Mouse (Mus musculus): ENCODE results near the gene Aip. TPM values are rescaled to one million over a fixed set of nuclear protein-coding genes. Genes with fewer than 3 reads are reported as not detected.

The Aip gene
- total RNA-seq, 1 experiment, result 26.9 TPM

DNA sequence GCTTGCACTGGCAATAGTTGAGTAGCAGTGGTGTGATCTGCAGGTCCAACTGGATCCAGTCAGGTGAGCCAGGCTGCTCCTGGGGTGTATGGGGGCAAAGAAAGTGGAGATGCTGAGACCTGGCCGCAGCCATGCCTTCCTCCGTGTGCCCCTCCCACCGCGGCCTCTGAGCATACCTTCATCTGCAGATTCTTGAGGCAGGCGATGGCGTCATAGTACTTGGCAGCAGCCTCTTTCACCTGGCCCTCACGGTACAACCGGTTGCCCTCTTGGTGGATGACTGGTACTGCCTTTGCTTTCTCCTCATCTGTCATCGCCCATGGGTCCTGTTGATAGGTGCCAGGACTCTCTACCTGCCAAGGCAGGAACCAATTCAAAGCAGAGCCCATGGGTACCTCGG lies 10.5 kb downstream of the Aip start:
- no peaks in the 10 kb centered on the region for H3K9me3 ChIP-seq (ENCODE audit: control insufficient read depth, insufficient read depth, low read depth, low read length)
- H3K27ac ChIP-seq (ENCODE audit: insufficient read depth, low read depth, low read length, poor library complexity, severe bottlenecking), result no peak overlapping the region
- no peak for TF ChIP-seq CHD2 (IDR thresholded peaks at IDR 0.05; ENCODE audit: low read depth, low read length)
- no peak for TF ChIP-seq ZNF384 (IDR thresholded peaks at IDR 0.05; ENCODE audit: low read depth, low read length)
- TF ChIP-seq HCFC1 (IDR thresholded peaks at IDR 0.05; ENCODE audit: borderline replicate concordance, insufficient read depth, low read length), result no peak
- TF ChIP-seq ZC3H11A (IDR thresholded peaks at IDR 0.05; ENCODE audit: borderline replicate concordance, low read depth, low read length), result no peak
- no peak for TF ChIP-seq MAFK (IDR thresholded peaks at IDR 0.05; ENCODE audit: insufficient read depth, low read depth, low read length)
- no peak overlapping the region for H3K9ac ChIP-seq (ENCODE audit: insufficient read depth, low read depth, low read length, poor library complexity, severe bottlenecking)
- in situ Hi-C loops (cut with MboI; ENCODE audit: low sequenced_read_pairs in 2 of 2, unreplicated experiment in 2 of 2), result no loop called here
- no peaks in the 10 kb centered on the region; a peak in 1 of 4 replicates for H3K4me1 ChIP-seq (ENCODE audit: control insufficient read depth in 2 of 2, insufficient read depth in 2 of 2, low read length in 2 of 2, poor library complexity in 1 of 2)
- H3K36me3 ChIP-seq (ENCODE audit: control insufficient read depth, insufficient read depth, low read length, poor library complexity, severe bottlenecking), result peaks cover 19% of the 10 kb centered on the region; the same call in 1 of the 2 replicates
- no peak for DNase-seq (ENCODE audit: low read depth, low spot score)
- no peak overlapping the region for H3K4me3 ChIP-seq (ENCODE audit: insufficient read depth in 1 of 2, low read depth in 1 of 2, low read length in 2 of 2, poor library complexity in 1 of 2, severe bottlenecking in 1 of 2)

DNA sequence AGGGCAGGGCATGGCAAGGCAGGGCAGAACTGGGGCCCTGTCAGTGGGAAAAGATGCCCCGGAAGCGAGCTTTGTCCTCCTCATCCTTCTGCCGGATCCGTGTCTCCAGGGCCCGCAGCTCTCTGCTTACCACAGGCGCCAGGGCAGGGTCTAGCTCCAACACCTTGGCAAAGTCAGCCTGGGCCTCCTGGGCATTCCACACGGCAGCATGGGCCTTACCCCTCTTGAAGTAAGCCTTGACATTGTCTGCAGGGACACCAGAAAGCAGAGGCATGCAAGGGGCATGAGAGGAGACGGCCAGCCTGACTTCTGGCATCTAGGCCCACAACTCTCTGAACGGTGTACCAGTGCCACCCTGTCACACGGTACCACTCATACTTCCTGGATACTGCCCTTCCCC lies 11.1 kb downstream of the Aip start:
- peaks cover 19% of the 10 kb centered on the region; the same call in 1 of the 2 replicates for H3K36me3 ChIP-seq (ENCODE audit: control insufficient read depth, insufficient read depth, low read length, poor library complexity, severe bottlenecking)
- no peaks in the 10 kb centered on the region for H3K9me3 ChIP-seq (ENCODE audit: control insufficient read depth, insufficient read depth, low read depth, low read length)
- no peak overlapping the region for H3K9ac ChIP-seq (ENCODE audit: insufficient read depth, low read depth, low read length, poor library complexity, severe bottlenecking)
- no peak for DNase-seq (ENCODE audit: low read depth, low spot score)
- no peaks in the 10 kb centered on the region; a peak in 1 of 4 replicates for H3K4me1 ChIP-seq (ENCODE audit: control insufficient read depth in 2 of 2, insufficient read depth in 2 of 2, low read length in 2 of 2, poor library complexity in 1 of 2)
- in situ Hi-C loops (cut with MboI; ENCODE audit: low sequenced_read_pairs in 2 of 2, unreplicated experiment in 2 of 2), result no loop called here
- TF ChIP-seq ZC3H11A (IDR thresholded peaks at IDR 0.05; ENCODE audit: borderline replicate concordance, low read depth, low read length), result no peak
- TF ChIP-seq MAFK (IDR thresholded peaks at IDR 0.05; ENCODE audit: insufficient read depth, low read depth, low read length), result no peak
- TF ChIP-seq ZNF384 (IDR thresholded peaks at IDR 0.05; ENCODE audit: low read depth, low read length), result no peak
- TF ChIP-seq CHD2 (IDR thresholded peaks at IDR 0.05; ENCODE audit: low read depth, low read length), result no peak
- TF ChIP-seq HCFC1 (IDR thresholded peaks at IDR 0.05; ENCODE audit: borderline replicate concordance, insufficient read depth, low read length), result no peak
- no peak overlapping the region for H3K4me3 ChIP-seq (ENCODE audit: insufficient read depth in 1 of 2, low read depth in 1 of 2, low read length in 2 of 2, poor library complexity in 1 of 2, severe bottlenecking in 1 of 2)
- H3K27ac ChIP-seq (ENCODE audit: insufficient read depth, low read depth, low read length, poor library complexity, severe bottlenecking), result no peak overlapping the region

DNA sequence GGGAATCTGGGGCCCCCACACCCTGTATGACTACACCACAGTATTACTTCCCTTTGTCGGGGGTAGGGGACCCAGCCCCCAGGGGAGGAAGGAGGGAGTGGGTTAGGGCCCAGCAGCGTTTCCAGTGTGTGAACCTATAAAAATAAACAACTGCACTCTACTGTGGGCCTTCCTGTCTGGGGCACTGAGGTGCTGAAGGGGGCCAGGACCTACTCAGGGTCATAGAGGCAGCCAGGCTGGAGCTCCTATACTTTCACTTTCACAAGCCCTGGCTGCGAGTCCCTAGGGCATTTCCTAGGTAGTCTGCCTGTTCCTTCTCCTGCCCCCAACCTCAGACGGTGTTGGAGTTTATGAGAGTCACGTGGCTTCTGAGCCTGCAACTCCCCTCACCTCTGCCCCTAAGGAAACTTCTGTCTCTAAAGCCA lies 11.8 kb downstream of the Aip start:
- no peak for TF ChIP-seq CHD2 (IDR thresholded peaks at IDR 0.05; ENCODE audit: low read depth, low read length)
- no peak for TF ChIP-seq ZNF384 (IDR thresholded peaks at IDR 0.05; ENCODE audit: low read depth, low read length)
- no peak for TF ChIP-seq ZC3H11A (IDR thresholded peaks at IDR 0.05; ENCODE audit: borderline replicate concordance, low read depth, low read length)
- TF ChIP-seq MAFK (IDR thresholded peaks at IDR 0.05; ENCODE audit: insufficient read depth, low read depth, low read length), result no peak
- no peak for TF ChIP-seq HCFC1 (IDR thresholded peaks at IDR 0.05; ENCODE audit: borderline replicate concordance, insufficient read depth, low read length)
- Histone ChIP-seq H3K36me3 (ENCODE audit: control insufficient read depth, insufficient read depth, low read length, poor library complexity, severe bottlenecking) (peaks cover 19% of the 10 kb centered on the region; the same call in 1 of the 2 replicates), H3K9ac (ENCODE audit: insufficient read depth, low read depth, low read length, poor library complexity, severe bottlenecking) (no peak overlapping the region), H3K4me3 (ENCODE audit: insufficient read depth in 1 of 2, low read depth in 1 of 2, low read length in 2 of 2, poor library complexity in 1 of 2, severe bottlenecking in 1 of 2) (no peak overlapping the region), H3K9me3 (ENCODE audit: control insufficient read depth, insufficient read depth, low read depth, low read length) (no peaks in the 10 kb centered on the region), H3K4me1 (ENCODE audit: control insufficient read depth in 2 of 2, insufficient read depth in 2 of 2, low read length in 2 of 2, poor library complexity in 1 of 2) (no peaks in the 10 kb centered on the region; a peak in 1 of 4 replicates), H3K27ac (ENCODE audit: insufficient read depth, low read depth, low read length, poor library complexity, severe bottlenecking) (no peak overlapping the region)
- in situ Hi-C loops (cut with MboI; ENCODE audit: low sequenced_read_pairs in 2 of 2, unreplicated experiment in 2 of 2), result no loop called here
- DNase-seq (ENCODE audit: low read depth, low spot score), result no peak

DNA sequence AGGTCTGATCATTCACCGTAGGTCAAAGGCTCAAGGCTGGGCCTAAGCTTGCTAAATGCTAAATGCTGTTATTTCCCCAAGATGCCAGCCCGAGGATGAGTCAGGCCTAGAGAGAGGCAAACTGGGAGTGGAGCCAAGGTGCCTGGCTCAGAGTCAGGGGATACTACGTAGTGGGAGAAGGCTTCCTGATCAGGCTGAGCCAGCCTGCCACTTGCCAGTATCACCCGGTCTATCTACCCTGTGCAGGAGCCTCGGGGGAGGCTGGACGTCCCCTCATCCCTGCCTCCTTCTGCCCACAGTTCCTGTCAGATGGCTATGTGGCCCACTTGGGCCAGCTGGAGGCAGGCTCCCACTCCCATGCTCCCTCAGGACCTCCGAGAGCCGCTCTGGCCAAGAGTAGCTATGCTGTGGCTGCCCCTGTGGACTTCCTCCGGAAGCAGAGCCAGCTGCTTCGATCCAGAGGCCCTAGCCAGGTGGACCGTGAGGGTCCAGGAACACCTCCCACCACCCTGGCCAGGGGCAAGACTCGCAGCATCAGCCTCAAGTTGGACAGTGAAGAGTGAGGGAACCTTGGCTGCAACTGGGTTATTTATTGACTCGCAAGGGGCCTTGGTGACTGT lies 12.4 kb downstream of the Aip start:
- no peak overlapping the region for H3K9ac ChIP-seq (ENCODE audit: insufficient read depth, low read depth, low read length, poor library complexity, severe bottlenecking)
- no peaks in the 10 kb centered on the region for H3K9me3 ChIP-seq (ENCODE audit: control insufficient read depth, insufficient read depth, low read depth, low read length)
- H3K4me1 ChIP-seq (ENCODE audit: control insufficient read depth in 2 of 2, insufficient read depth in 2 of 2, low read length in 2 of 2, poor library complexity in 1 of 2), result no peaks in the 10 kb centered on the region; a peak in 1 of 4 replicates
- no peak for DNase-seq (ENCODE audit: low read depth, low spot score)
- TF ChIP-seq MAFK (IDR thresholded peaks at IDR 0.05; ENCODE audit: insufficient read depth, low read depth, low read length) (no peak), CHD2 (IDR thresholded peaks at IDR 0.05; ENCODE audit: low read depth, low read length) (no peak), HCFC1 (IDR thresholded peaks at IDR 0.05; ENCODE audit: borderline replicate concordance, insufficient read depth, low read length) (no peak), ZC3H11A (IDR thresholded peaks at IDR 0.05; ENCODE audit: borderline replicate concordance, low read depth, low read length) (no peak), ZNF384 (IDR thresholded peaks at IDR 0.05; ENCODE audit: low read depth, low read length) (no peak)
- no peak overlapping the region for H3K4me3 ChIP-seq (ENCODE audit: insufficient read depth in 1 of 2, low read depth in 1 of 2, low read length in 2 of 2, poor library complexity in 1 of 2, severe bottlenecking in 1 of 2)
- H3K36me3 ChIP-seq (ENCODE audit: control insufficient read depth, insufficient read depth, low read length, poor library complexity, severe bottlenecking), result peaks cover 19% of the 10 kb centered on the region; the same call in 1 of the 2 replicates
- in situ Hi-C loops (cut with MboI; ENCODE audit: low sequenced_read_pairs in 2 of 2, unreplicated experiment in 2 of 2), result no loop called here
- H3K27ac ChIP-seq (ENCODE audit: insufficient read depth, low read depth, low read length, poor library complexity, severe bottlenecking), result no peak overlapping the region
